Mouse (Mus musculus) embryonic facial prominence, embryonic 15.5 days (tissue): ENCODE results near the gene Hoxc5. TPM values are rescaled to one million over a fixed set of nuclear protein-coding genes. Genes with fewer than 3 reads are reported as not detected.

Experiments
- ATAC-seq: fragments of 200-750 bp; cut with Nextera tagmentation; 2 replicates; pipeline ENCODE4 v1.8.0; 2017; ENCODE audit warnings: low read depth, moderate TSS enrichment; ENCODE audit not compliant: insufficient number of reproducible peaks, low FRiP score, low TSS enrichment
- H3K27ac ChIP-seq: fragments of 300-500 bp; sonication (generic); replicated peaks from 2 replicates; pipeline ENCODE4 v1.5.1; 2015; ENCODE audit warnings: mild to moderate bottlenecking, inconsistent platforms
- H3K27me3 ChIP-seq: fragments of 300-500 bp; sonication (generic); 2 replicates; pipeline ENCODE4 v1.6.1; 2015; ENCODE audit warnings: inconsistent platforms
- H3K36me3 ChIP-seq: fragments of 300-500 bp; sonication (generic); 2 replicates; pipeline ENCODE4 v1.6.1; 2015; ENCODE audit warnings: mild to moderate bottlenecking, inconsistent platforms
- H3K4me1 ChIP-seq: fragments of 300-500 bp; sonication (generic); 2 replicates; pipeline ENCODE4 v1.6.1; 2015; ENCODE audit warnings: inconsistent platforms
- H3K4me2 ChIP-seq: fragments of 300-500 bp; sonication (generic); replicated peaks from 2 replicates; pipeline ENCODE4 v1.6.1; 2015; ENCODE audit warnings: mild to moderate bottlenecking, inconsistent platforms
- H3K4me3 ChIP-seq: fragments of 300-500 bp; sonication (generic); replicated peaks from 2 replicates; pipeline ENCODE4 v1.5.1; 2015; ENCODE audit warnings: mild to moderate bottlenecking, inconsistent platforms
- H3K9ac ChIP-seq: fragments of 300-500 bp; sonication (generic); 2 replicates; pipeline ENCODE4 v1.6.1; 2015; ENCODE audit warnings: inconsistent platforms
- H3K9me3 ChIP-seq: fragments of 300-500 bp; sonication (generic); replicated peaks from 2 replicates; pipeline ENCODE4 v1.6.1; 2016; ENCODE audit warnings: inconsistent platforms
- WGBS: fragments of 180-500 bp; shearing (Covaris S2); methylation state at CpG from one replicate; pipeline ENCODE4 v1.1.7; 2015; 5-methylcytosine and 5-hydroxymethylcytosine counted together
- polyA plus RNA-seq: library from polyadenylated mRNA; unstranded; fragments of >200 nt; fragmentation: Nextera tagmentation; extraction: Ambion mirVana; gene quantifications from 2 replicates; pipeline ENCODE4 v1.2.1, GENCODE M21; 2015

Gene Hoxc5
- polyA plus RNA-seq, 1 experiment from 2014 or later = 2.1 TPM

GRCm38 (mm10) chr15:102996548-102996947 is 29.3 kb downstream of the Hoxc5 start:
- WGBS = 2% methylated on average over 9 of the region's 9 CpGs
- Histone ChIP-seq H3K27ac (no peak overlapping the region), H3K27me3 (peaks cover 97% of the 10 kb centered on the region), H3K9me3 (no peaks in the 10 kb centered on the region), H3K9ac (no peak overlapping the region), H3K4me2 (no peak overlapping the region), H3K36me3 (no peaks in the 10 kb centered on the region), H3K4me1 (peaks cover 19% of the 10 kb centered on the region), H3K4me3 (no peak overlapping the region)
- ATAC-seq = no peak

GRCm38 (mm10) chr15:102997431-102997830 is 30.2 kb downstream of the Hoxc5 start:
- no peaks in the 10 kb centered on the region for H3K9me3 ChIP-seq
- peaks cover 97% of the 10 kb centered on the region for H3K27me3 ChIP-seq
- H3K36me3 ChIP-seq = no peaks in the 10 kb centered on the region
- H3K4me1 ChIP-seq = peaks cover 19% of the 10 kb centered on the region
- no peak overlapping the region for H3K9ac ChIP-seq
- WGBS = 3% methylated on average over 3 of the region's 3 CpGs
- no peak overlapping the region for H3K4me2 ChIP-seq
- H3K4me3 ChIP-seq = no peak overlapping the region
- no peak overlapping the region for H3K27ac ChIP-seq
- no peak for ATAC-seq

GRCm38 (mm10) chr15:102997939-102998355 is 30.7 kb downstream of the Hoxc5 start, which contains the start of gene Hoxc6:
Gene Hoxc6 (plus strand): TSS chr15:102998257.
- H3K4me1 ChIP-seq = peaks cover 19% of the 10 kb centered on the region
- ATAC-seq = no peak
- peak within 1 kb of the TSS; percentile 47 for H3K4me3 ChIP-seq
- no peak within 1 kb of the TSS for H3K9ac ChIP-seq
- no peaks in the 10 kb centered on the region for H3K36me3 ChIP-seq
- H3K4me2 ChIP-seq = peak within 1 kb of the TSS; percentile 79
- H3K9me3 ChIP-seq = no peaks in the 10 kb centered on the region
- peaks cover 97% of the 10 kb centered on the region for H3K27me3 ChIP-seq
- H3K27ac ChIP-seq = no peak within 1 kb of the TSS
- 2% methylated on average over 19 of the region's 19 CpGs for WGBS

GRCm38 (mm10) chr15:102998608-102999182 is 31.5 kb downstream of the Hoxc5 start:
- H3K4me2 ChIP-seq = peak overlapping the region; percentile 79
- no peak overlapping the region for H3K27ac ChIP-seq
- WGBS = under 1% methylated on average over 19 of the region's 19 CpGs
- H3K27me3 ChIP-seq = peaks cover 97% of the 10 kb centered on the region
- peak overlapping the region; percentile 47 for H3K4me3 ChIP-seq
- peaks cover 19% of the 10 kb centered on the region for H3K4me1 ChIP-seq
- H3K9ac ChIP-seq = no peak overlapping the region
- no peaks in the 10 kb centered on the region for H3K9me3 ChIP-seq
- no peak for ATAC-seq
- H3K36me3 ChIP-seq = no peaks in the 10 kb centered on the region

GRCm38 (mm10) chr15:102999183-102999831 is 32.1 kb downstream of the Hoxc5 start:
- no peak overlapping the region for H3K27ac ChIP-seq
- under 1% methylated on average over 33 of the region's 33 CpGs for WGBS

GRCm38 (mm10) chr15:102999955-103000354 is 32.7 kb downstream of the Hoxc5 start:
- H3K27me3 ChIP-seq = peaks cover 98% of the 10 kb centered on the region
- WGBS = 2% methylated on average over 11 of the region's 11 CpGs
- H3K9ac ChIP-seq = no peak overlapping the region
- H3K4me3 ChIP-seq = peak overlapping the region; percentile 47
- no peaks in the 10 kb centered on the region for H3K9me3 ChIP-seq
- H3K4me1 ChIP-seq = peaks cover 19% of the 10 kb centered on the region
- H3K36me3 ChIP-seq = no peaks in the 10 kb centered on the region
- H3K4me2 ChIP-seq = peak overlapping the region; percentile 79; the same call in 1 of the 2 replicates
- ATAC-seq = 0 out of 2 replicates have a peak, but pooled peaks have one; percentile 19
- no peak overlapping the region for H3K27ac ChIP-seq

More at GRCm38 (mm10) chr15:102999183-102999831, 32.1 kb downstream of the Hoxc5 start:
- Histone ChIP-seq H3K9ac (peak overlapping the region; percentile 26), H3K27me3 (peaks cover 98% of the 10 kb centered on the region), H3K4me2 (peak overlapping the region; percentile 79), H3K9me3 (no peaks in the 10 kb centered on the region), H3K36me3 (no peaks in the 10 kb centered on the region), H3K4me3 (peak overlapping the region; percentile 47), H3K4me1 (peaks cover 19% of the 10 kb centered on the region)
- peak; percentile 47; the same call in 1 of the 2 replicates for ATAC-seq

GRCm38 (mm10) chr15:103000501-103000901 is 33.3 kb downstream of the Hoxc5 start:
- no peaks in the 10 kb centered on the region for H3K9me3 ChIP-seq
- H3K27ac ChIP-seq = no peak overlapping the region
- H3K4me3 ChIP-seq = 0 out of 2 replicates have a peak overlapping the region, but pooled peaks have one; percentile 10
- 2% methylated on average over 24 of the region's 24 CpGs for WGBS
- ATAC-seq = no peak
- H3K4me2 ChIP-seq = no peak overlapping the region
- H3K27me3 ChIP-seq = peaks cover 98% of the 10 kb centered on the region
- peaks cover 19% of the 10 kb centered on the region for H3K4me1 ChIP-seq
- H3K9ac ChIP-seq = no peak overlapping the region
- H3K36me3 ChIP-seq = no peaks in the 10 kb centered on the region

- no peaks in the 10 kb centered on the region for H3K9me3 ChIP-seq
- no peak for ATAC-seq
- H3K27me3 ChIP-seq = peaks cover 98% of the 10 kb centered on the region
- no peak overlapping the region for H3K4me3 ChIP-seq
- WGBS = 13% methylated on average over 2 of the region's 2 CpGs
- H3K36me3 ChIP-seq = no peaks in the 10 kb centered on the region
- no peak overlapping the region for H3K9ac ChIP-seq
- no peak overlapping the region for H3K4me2 ChIP-seq
- no peak overlapping the region for H3K27ac ChIP-seq
- H3K4me1 ChIP-seq = peaks cover 19% of the 10 kb centered on the region
Measured at GRCm38 (mm10) chr15:103001370-103001769, 34.1 kb downstream of the Hoxc5 start.

- Histone ChIP-seq H3K9me3 (no peaks in the 10 kb centered on the region), H3K27me3 (peaks cover 98% of the 10 kb centered on the region), H3K36me3 (no peaks in the 10 kb centered on the region), H3K4me1 (peaks cover 19% of the 10 kb centered on the region), H3K4me3 (no peak overlapping the region), H3K9ac (no peak overlapping the region), H3K27ac (no peak overlapping the region), H3K4me2 (no peak overlapping the region)
- no peak for ATAC-seq
- 9% methylated on average over 4 of the region's 4 CpGs for WGBS
Measured at GRCm38 (mm10) chr15:103002156-103002555, 34.9 kb downstream of the Hoxc5 start.

- Histone ChIP-seq H3K36me3 (no peaks in the 10 kb centered on the region), H3K4me1 (peaks cover 19% of the 10 kb centered on the region), H3K9ac (no peak overlapping the region), H3K4me3 (no peak overlapping the region), H3K9me3 (no peaks in the 10 kb centered on the region), H3K27me3 (peaks cover 98% of the 10 kb centered on the region), H3K4me2 (no peak overlapping the region), H3K27ac (no peak overlapping the region)
- 5% methylated on average over 13 of the region's 13 CpGs for WGBS
- no peak for ATAC-seq
Measured at GRCm38 (mm10) chr15:103002821-103003448, 35.7 kb downstream of the Hoxc5 start.

- H3K4me1 ChIP-seq = peaks cover 3% of the 10 kb centered on the region
- H3K4me2 ChIP-seq = no peak overlapping the region
- WGBS = under 1% methylated on average over 17 of the region's 17 CpGs
- H3K9me3 ChIP-seq = no peaks in the 10 kb centered on the region
- H3K36me3 ChIP-seq = no peaks in the 10 kb centered on the region
- H3K27ac ChIP-seq = no peak overlapping the region
- peaks cover 98% of the 10 kb centered on the region for H3K27me3 ChIP-seq
- no peak for ATAC-seq
- no peak overlapping the region for H3K9ac ChIP-seq
- no peak overlapping the region for H3K4me3 ChIP-seq
Measured at GRCm38 (mm10) chr15:103005308-103005707, 38.1 kb downstream of the Hoxc5 start.
